Mouse (Mus musculus) embryonic facial prominence, embryonic 11.5 days (tissue): ENCODE results near the gene Rrnad1. TPM values are rescaled to one million over a fixed set of nuclear protein-coding genes. Genes with fewer than 3 reads are reported as not detected.
"Not testable (repeated sequence)": the region's sequence is repeated elsewhere in the genome, so short reads cannot be mapped to it uniquely, and the experiment has no call there.

Experiments
- ATAC-seq: fragments of 200-750 bp; cut with Nextera tagmentation; replicated peaks from 2 replicates; pipeline ENCODE4 v1.8.0; 2017; ENCODE audit warnings: low read depth; ENCODE audit not compliant: insufficient number of reproducible peaks, low FRiP score, low TSS enrichment
- DNase-seq: peaks from one replicate; pipeline ENCODE4 v3.0.0-alpha.2; 2015; ENCODE audit warnings: low spot score
- H3K27ac ChIP-seq: fragments of 300-500 bp; sonication (generic); replicated peaks from 2 replicates; pipeline ENCODE4 v1.5.1; 2014; ENCODE audit warnings: mild to moderate bottlenecking, low read depth, low read length, control low read depth
- H3K27me3 ChIP-seq: fragments of 300-500 bp; sonication (generic); 2 replicates; pipeline ENCODE4 v1.6.1; 2014; ENCODE audit warnings: mild to moderate bottlenecking, low read length, moderate library complexity, mixed read lengths; ENCODE audit not compliant: control insufficient read depth, insufficient read depth
- H3K36me3 ChIP-seq: fragments of 300-500 bp; sonication (generic); replicated peaks from 2 replicates; pipeline ENCODE4 v1.6.1; 2014; ENCODE audit warnings: low read depth, mild to moderate bottlenecking, low read length, moderate library complexity, mixed read lengths; ENCODE audit not compliant: control insufficient read depth, insufficient read depth
- H3K4me1 ChIP-seq: fragments of 300-500 bp; sonication (generic); 2 replicates; pipeline ENCODE4 v1.6.1; 2014; ENCODE audit warnings: low read length, mixed read lengths; ENCODE audit not compliant: control insufficient read depth, insufficient read depth
- H3K4me2 ChIP-seq: fragments of 300-500 bp; sonication (generic); 2 replicates; pipeline ENCODE4 v1.6.1; 2014; ENCODE audit warnings: low read depth, mild to moderate bottlenecking, control low read depth, low read length, moderate library complexity
- H3K4me3 ChIP-seq: fragments of 300-500 bp; sonication (generic); 2 replicates; pipeline ENCODE4 v1.5.1; 2014; ENCODE audit warnings: low read depth, low read length, control low read depth
- H3K9ac ChIP-seq: fragments of 300-500 bp; sonication (generic); replicated peaks from 2 replicates; pipeline ENCODE4 v1.6.1; 2014; ENCODE audit warnings: mild to moderate bottlenecking, control low read depth, low read length
- H3K9me3 ChIP-seq: fragments of 300-500 bp; sonication (generic); replicated peaks from 2 replicates; pipeline ENCODE4 v1.6.1; 2016; ENCODE audit warnings: mild to moderate bottlenecking, low read length, inconsistent platforms, mixed read lengths; ENCODE audit not compliant: control insufficient read depth
- WGBS: fragments of 180-500 bp; shearing (Covaris S2); extraction: QIAGEN DNeasy Blood & Tissue Kit; methylation state at CpG from one replicate; pipeline ENCODE4 v1.1.7; 2014; 5-methylcytosine and 5-hydroxymethylcytosine counted together
- polyA plus RNA-seq: library from polyadenylated mRNA; unstranded; fragments of >200 nt; fragmentation: Nextera tagmentation; extraction: Ambion mirVana; gene quantifications from 2 replicates; pipeline ENCODE4 v1.2.1, GENCODE M21; 2014

Gene Rrnad1
- polyA plus RNA-seq, 1 experiment from 2014 or later, result 13.5 TPM

DNA sequence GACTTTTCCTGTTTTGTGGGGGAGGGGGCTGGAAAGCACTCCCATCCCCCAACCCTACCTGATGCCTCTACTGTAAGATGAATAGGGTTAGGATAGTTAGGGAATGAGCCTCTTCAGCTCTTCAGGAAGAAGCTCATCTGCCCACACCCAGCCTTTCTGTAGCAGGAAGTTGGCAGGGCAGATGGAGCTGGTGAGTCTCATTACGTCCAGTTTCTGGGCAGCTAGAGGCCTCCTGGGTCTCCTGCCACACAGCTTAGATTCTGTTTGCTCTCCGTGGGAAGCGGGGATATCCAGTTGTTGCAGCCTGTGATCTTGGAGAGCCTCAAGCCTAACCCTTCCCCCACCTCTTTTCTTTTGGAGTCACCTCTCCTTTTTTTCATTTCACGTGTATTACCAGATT lies 20.6 kb downstream of the Rrnad1 start:
- Histone ChIP-seq H3K4me2 (peak overlapping the region; percentile 54), H3K36me3 (no peaks in the 10 kb centered on the region; the same call in 1 of the 2 replicates), H3K9ac (no peak overlapping the region), H3K27me3 (no peaks in the 10 kb centered on the region), H3K4me3 (peak overlapping the region; percentile 28; the same call in 1 of the 2 replicates), H3K9me3 (no peaks in the 10 kb centered on the region), H3K4me1 (peaks cover 17% of the 10 kb centered on the region), H3K27ac (peak overlapping the region; percentile 70)
- no peak for DNase-seq
- no peak for ATAC-seq
- WGBS, result 5% methylated on average over 4 of the region's 4 CpGs

DNA sequence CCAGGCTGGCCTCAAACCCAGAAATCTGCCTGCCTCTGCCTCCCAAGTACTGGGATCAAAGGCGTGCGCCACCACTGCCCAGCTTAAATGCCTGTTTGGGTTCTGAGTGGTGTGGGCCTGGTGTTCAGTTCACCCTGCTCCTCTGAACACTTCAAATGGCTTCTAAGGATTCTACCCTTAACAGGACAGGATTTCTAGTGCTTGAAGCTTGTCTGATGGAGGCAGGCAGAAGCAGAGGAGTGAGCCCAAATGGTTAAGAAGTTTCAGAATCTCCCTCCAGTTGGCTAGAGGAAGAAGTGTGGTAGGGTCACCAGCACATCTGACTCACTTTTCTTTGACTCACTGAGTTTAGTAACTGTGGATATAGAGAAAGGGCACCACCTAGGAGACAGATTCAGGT lies 21.1 kb downstream of the Rrnad1 start:
- Histone ChIP-seq H3K9ac (no peak overlapping the region), H3K4me1 (peaks cover 17% of the 10 kb centered on the region), H3K27me3 (no peaks in the 10 kb centered on the region), H3K36me3 (no peaks in the 10 kb centered on the region; the same call in 1 of the 2 replicates), H3K4me2 (peak overlapping the region; percentile 3; the same call in 1 of the 2 replicates), H3K4me3 (no peak overlapping the region), H3K27ac (0 out of 2 replicates have a peak overlapping the region, but pooled peaks have one; percentile 16), H3K9me3 (no peaks in the 10 kb centered on the region)
- no peak for DNase-seq
- 81% methylated on average over 2 of the region's 2 CpGs for WGBS
- no peak for ATAC-seq

DNA sequence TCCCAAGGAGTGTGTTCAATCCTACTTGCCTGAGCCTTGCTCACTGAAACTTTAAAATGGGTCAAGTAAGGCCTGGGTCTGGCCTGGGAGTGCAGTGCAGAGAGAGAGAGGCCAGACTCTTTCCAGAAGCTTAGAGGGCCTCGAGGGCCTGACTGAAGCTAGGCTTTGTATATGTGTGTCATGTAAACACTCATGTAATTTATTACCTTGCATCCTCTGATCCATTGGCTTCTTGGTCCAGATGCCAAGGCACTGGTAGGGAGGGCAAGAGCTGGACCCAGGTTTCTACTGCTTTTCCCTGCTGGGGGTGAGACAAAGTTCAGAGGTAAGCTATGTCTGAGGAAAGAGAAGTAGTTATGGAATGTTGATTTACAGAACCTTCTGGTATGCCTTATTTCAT lies 22.6 kb downstream of the Rrnad1 start:
- H3K4me3 ChIP-seq, result peak overlapping the region; percentile 99
- peak overlapping the region; percentile 98 for H3K9ac ChIP-seq
- H3K27me3 ChIP-seq, result no peaks in the 10 kb centered on the region
- H3K9me3 ChIP-seq, result no peaks in the 10 kb centered on the region
- ATAC-seq (no peak), DNase-seq (no peak)
- WGBS, result 4% methylated on average over 1 of the region's 1 CpGs
- H3K4me1 ChIP-seq, result peaks cover 17% of the 10 kb centered on the region
- H3K27ac ChIP-seq, result peak overlapping the region; percentile 95; the same call in 1 of the 2 replicates
- H3K4me2 ChIP-seq, result peak overlapping the region; percentile 62
- H3K36me3 ChIP-seq, result no peaks in the 10 kb centered on the region

DNA sequence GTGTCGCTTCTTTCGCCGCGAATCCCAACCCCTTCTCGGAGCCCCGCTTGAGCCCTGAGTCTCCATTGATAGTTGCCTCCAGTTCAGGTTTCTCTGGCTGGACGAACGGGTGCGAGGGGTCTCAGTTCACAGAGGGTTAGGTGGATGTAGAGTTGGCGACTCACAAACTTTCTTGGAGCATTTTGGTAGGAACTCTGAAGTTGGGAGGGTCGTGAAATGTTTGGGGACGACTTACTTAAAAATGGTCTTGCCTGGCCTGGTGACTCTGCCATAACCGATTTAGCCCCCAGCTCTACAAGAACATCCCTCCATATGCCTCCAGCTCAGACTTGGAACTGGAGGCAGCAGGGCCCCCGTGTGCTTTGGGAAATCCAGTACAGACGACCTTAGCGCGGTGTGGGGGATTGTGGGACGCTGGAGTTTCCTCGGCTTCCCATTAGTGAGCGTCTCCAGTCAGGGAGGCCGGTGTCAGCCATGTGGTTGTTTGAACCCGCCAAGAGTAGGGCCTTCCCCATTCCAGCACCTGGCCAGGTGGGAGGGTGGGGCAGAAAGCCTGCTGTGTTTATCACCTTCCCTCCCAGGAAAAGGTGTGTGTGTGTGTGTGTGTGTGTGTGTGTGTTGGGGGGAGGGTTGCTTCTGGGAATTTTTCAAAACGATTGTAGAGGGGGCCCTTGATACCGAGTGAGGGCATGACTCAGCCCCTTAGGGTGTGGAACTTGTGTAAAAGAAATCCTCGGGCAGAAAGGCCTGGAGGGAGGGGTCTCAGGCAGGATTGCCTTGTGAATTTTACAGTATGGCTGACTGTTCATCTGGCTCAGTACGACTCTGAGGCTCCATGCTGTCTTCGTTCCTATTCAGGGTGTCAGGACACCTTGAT lies 23.3 kb downstream of the Rrnad1 start:
- peaks cover 17% of the 10 kb centered on the region for H3K4me1 ChIP-seq
- no peaks in the 10 kb centered on the region for H3K36me3 ChIP-seq
- peak overlapping the region; percentile 98 for H3K9ac ChIP-seq
- DNase-seq, result peak; percentile 61
- peak overlapping the region; percentile 62 for H3K4me2 ChIP-seq
- no peak for ATAC-seq
- no peaks in the 10 kb centered on the region for H3K9me3 ChIP-seq
- WGBS, result under 1% methylated on average over 27 of the region's 27 CpGs
- no peaks in the 10 kb centered on the region for H3K27me3 ChIP-seq
- H3K27ac ChIP-seq, result peak overlapping the region; percentile 95
- peak overlapping the region; percentile 99 for H3K4me3 ChIP-seq

DNA sequence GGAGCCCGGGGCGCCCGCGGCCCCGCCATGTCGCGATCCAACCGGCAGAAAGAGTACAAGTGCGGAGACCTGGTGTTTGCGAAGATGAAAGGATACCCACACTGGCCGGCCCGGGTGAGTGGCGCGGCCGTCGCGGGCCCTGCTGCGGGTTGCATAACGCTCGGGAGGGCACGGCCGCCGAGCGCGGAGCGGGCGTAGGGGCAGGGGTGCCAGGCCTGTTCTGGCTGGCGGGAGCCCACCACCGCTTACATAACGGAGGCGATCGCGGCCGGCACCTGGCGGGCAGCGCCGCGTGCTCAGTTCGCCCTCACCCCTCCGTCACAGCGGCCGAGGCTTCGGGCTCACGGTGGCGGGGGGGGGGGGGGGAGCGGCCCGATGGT lies 23.9 kb downstream of the Rrnad1 start:
- peaks cover 17% of the 10 kb centered on the region for H3K4me1 ChIP-seq
- H3K27ac ChIP-seq, result peak overlapping the region; percentile 95
- ATAC-seq (no peak), DNase-seq (no peak)
- no peaks in the 10 kb centered on the region for H3K36me3 ChIP-seq
- no peaks in the 10 kb centered on the region for H3K9me3 ChIP-seq
- H3K9ac ChIP-seq, result peak overlapping the region; percentile 98
- under 1% methylated on average over 44 of the region's 47 CpGs for WGBS
- H3K4me3 ChIP-seq, result peak overlapping the region; percentile 99
- no peaks in the 10 kb centered on the region for H3K27me3 ChIP-seq
- peak overlapping the region; percentile 62 for H3K4me2 ChIP-seq

DNA sequence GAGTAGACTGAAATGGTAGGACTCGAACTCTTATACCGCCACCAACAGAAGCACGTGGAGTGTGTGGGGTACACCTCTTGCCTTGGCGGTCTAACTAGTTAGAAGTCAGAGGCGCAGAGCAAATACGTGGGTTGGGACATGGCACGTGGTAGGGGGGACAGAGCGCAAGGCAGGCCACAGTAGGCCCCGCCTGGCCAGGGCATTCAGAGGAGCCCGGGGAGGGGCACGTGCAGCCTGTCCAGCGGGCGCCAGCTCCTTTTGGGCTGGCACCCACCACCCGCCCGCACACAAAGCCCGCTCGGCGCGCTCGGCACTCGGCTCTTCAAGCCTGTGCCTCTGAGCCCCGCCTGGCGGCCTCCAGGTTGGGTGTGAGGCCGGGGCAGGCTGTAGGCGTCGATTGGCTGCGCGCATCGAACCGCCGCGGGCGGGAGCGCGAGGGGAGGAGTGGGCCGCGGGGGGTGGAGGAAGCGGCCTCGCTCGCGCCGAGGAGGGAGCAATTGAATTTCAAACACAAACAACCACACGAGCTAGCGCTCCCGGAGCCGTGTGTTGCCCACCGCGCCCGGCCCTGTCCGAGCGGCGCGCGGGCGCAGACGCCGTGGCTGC lies 24.5 kb downstream of the Rrnad1 start, which contains the start of gene Hdgf:
Gene Hdgf, plus strand, starts transcription at position 442 of the 606 bp plus-strand sequence.
- DNase-seq (peak; percentile 98), ATAC-seq (peak; percentile 90)
- no peaks in the 10 kb centered on the region for H3K27me3 ChIP-seq
- WGBS, result under 1% methylated on average over 50 of the region's 57 CpGs
- H3K4me2 ChIP-seq, result peak within 1 kb of the TSS; percentile 62
- no peaks in the 10 kb centered on the region for H3K9me3 ChIP-seq
- H3K4me1 ChIP-seq, result peaks cover 14% of the 10 kb centered on the region
- peak within 1 kb of the TSS; percentile 99 for H3K4me3 ChIP-seq
- peak within 1 kb of the TSS; percentile 98 for H3K9ac ChIP-seq
- H3K27ac ChIP-seq, result peak within 1 kb of the TSS; percentile 95
- no peaks in the 10 kb centered on the region for H3K36me3 ChIP-seq

DNA sequence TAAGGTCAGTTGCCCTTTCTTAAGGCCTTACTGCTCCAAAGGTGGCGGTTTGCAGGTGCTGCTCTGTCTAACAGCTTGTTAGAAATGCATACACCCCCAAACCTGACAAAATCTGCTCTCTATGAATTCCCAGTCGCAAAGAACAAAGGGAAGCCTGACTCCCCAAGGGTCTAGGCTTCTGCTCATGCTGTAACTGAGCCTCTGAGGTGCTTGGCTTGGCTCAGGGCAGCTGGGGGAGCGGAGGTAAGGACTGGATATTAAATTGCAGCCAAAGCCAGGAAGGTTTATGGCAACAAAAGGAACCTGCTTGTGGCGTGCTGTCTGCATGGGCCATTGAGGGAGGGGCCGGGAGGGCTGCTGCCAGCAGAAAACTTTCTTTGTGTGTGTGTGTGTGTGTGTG lies 26.7 kb downstream of the Rrnad1 start:
- 50% methylated on average over 5 of the region's 5 CpGs for WGBS
- no peaks in the 10 kb centered on the region for H3K9me3 ChIP-seq
- DNase-seq, result no peak
- H3K9ac ChIP-seq, result no peak overlapping the region
- ATAC-seq, result no peak
- H3K27ac ChIP-seq, result no peak overlapping the region
- no peaks in the 10 kb centered on the region for H3K36me3 ChIP-seq
- H3K4me2 ChIP-seq, result no peak overlapping the region
- H3K4me3 ChIP-seq, result no peak overlapping the region
- H3K27me3 ChIP-seq, result no peaks in the 10 kb centered on the region
- no peaks in the 10 kb centered on the region for H3K4me1 ChIP-seq

DNA sequence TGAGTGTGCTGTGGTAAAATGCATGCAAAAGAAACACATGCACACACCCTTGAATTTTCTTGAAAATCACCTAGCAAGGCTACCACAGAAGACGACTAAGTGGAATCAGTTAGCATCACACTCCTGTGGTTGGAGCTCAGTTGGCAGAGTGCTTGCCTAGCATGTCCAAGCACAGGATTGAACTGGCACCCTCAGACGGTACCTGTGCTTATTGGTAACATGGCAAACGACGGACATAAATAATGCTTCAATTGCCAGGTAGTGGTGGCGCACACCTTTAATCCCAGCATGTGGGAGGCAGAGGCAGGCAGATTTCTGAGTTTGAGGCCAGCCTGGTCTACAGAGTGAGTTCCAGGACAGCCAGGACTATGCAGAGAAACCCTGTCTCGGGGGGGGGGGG lies 28.6 kb downstream of the Rrnad1 start:
- 87% methylated on average over 5 of the region's 6 CpGs for WGBS
- H3K27me3 ChIP-seq, H3K4me3 ChIP-seq, H3K9me3 ChIP-seq, H3K9ac ChIP-seq, H3K27ac ChIP-seq, ATAC-seq, H3K4me2 ChIP-seq, DNase-seq, H3K4me1 ChIP-seq, H3K36me3 ChIP-seq: not testable (repeated sequence)
